Mouse (Mus musculus) intestine, embryonic 16.5 days (tissue): ENCODE results near the gene Itgal. TPM values are rescaled to one million over a fixed set of nuclear protein-coding genes. Genes with fewer than 3 reads are reported as not detected.

Experiments used
- ATAC-seq: fragments of 200-750 bp; cut with Nextera tagmentation; 2 replicates; pipeline ENCODE4 v1.8.0; 2017; ENCODE audit warnings: moderate TSS enrichment, moderate library complexity
- H3K27ac ChIP-seq: fragments of 300-500 bp; sonication (generic); 2 replicates; pipeline ENCODE4 v1.5.1; 2014; ENCODE audit warnings: mild to moderate bottlenecking, low read length
- H3K27me3 ChIP-seq: fragments of 300-500 bp; sonication (generic); replicated peaks from 2 replicates; pipeline ENCODE4 v1.6.1; 2014; ENCODE audit warnings: low read length, control low read depth, mixed read lengths; ENCODE audit not compliant: control insufficient read depth, insufficient read depth
- H3K36me3 ChIP-seq: fragments of 300-500 bp; sonication (generic); 2 replicates; pipeline ENCODE4 v1.6.1; 2014; ENCODE audit warnings: low read length, control low read depth; ENCODE audit not compliant: control insufficient read depth, insufficient read depth
- H3K4me1 ChIP-seq: fragments of 300-500 bp; sonication (generic); 2 replicates; pipeline ENCODE4 v1.6.1; 2014; ENCODE audit warnings: low read length, control low read depth, mixed read lengths; ENCODE audit not compliant: control insufficient read depth, insufficient read depth
- H3K4me2 ChIP-seq: fragments of 300-500 bp; sonication (generic); 2 replicates; pipeline ENCODE4 v1.6.1; 2014; ENCODE audit warnings: low read depth, low read length, control low read depth
- H3K4me3 ChIP-seq: fragments of 300-500 bp; sonication (generic); 2 replicates; pipeline ENCODE4 v1.5.1; 2014; ENCODE audit warnings: mild to moderate bottlenecking, low read length
- H3K9ac ChIP-seq: fragments of 300-500 bp; sonication (generic); 2 replicates; pipeline ENCODE4 v1.6.1; 2014; ENCODE audit warnings: low read depth, low read length
- H3K9me3 ChIP-seq: fragments of 300-500 bp; sonication (generic); 2 replicates; pipeline ENCODE4 v1.6.1; 2016; ENCODE audit warnings: low read length, control low read depth; ENCODE audit not compliant: control insufficient read depth
- WGBS: fragments of 180-500 bp; shearing (Covaris S2); extraction: QIAGEN DNeasy Blood & Tissue Kit; methylation state at CpG from one replicate; pipeline ENCODE4 v1.1.7; 2014; 5-methylcytosine and 5-hydroxymethylcytosine counted together
- polyA plus RNA-seq: library from polyadenylated mRNA; unstranded; fragments of >200 nt; fragmentation: Nextera tagmentation; extraction: Ambion mirVana; gene quantifications from 2 replicates; pipeline ENCODE4 v1.2.1, GENCODE M21; 2015

Gene Itgal
- polyA plus RNA-seq, 1 experiment from 2014 or later, result 2.4 TPM

DNA sequence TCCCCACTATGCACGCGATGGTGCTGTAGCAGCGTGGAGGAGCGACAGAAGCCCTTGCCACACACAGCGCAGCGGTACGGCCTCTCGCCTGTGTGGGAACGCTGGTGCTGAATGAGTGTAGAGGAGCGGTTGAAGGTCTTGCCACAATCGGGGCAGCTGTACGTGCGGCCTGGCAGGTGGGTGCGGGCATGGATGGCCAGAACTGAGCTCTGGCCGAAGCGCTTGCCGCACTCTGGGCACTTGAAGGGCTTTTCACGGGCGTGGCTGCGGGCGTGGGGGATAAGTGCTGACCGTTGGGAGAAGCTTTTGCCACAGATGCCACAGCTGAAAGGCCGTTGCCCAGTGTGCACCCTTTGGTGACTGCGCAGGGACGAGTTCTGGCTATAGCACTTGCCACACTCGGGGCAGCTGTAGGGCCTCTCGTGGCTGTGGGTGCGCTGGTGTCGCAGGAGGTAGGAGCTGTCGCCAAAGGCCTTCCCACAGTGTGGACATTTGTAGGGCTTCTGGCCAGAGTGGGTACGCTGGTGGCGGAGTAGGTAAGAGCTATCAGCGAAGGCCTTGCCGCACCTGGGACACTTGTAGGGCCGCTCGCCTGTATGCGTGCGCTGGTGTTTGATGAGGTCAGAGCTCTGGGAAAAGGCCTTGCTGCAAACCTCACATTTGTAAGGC is 47.4 kb downstream of the Itgal start:
- H3K4me3 ChIP-seq, result no peak overlapping the region
- peaks cover 12% of the 10 kb centered on the region for H3K36me3 ChIP-seq
- peak overlapping the region; percentile 97; the same call in 1 of the 2 replicates for H3K9ac ChIP-seq
- H3K27ac ChIP-seq, result peak overlapping the region; percentile 73
- 90% methylated on average over 38 of the region's 38 CpGs for WGBS
- peaks cover 25% of the 10 kb centered on the region for H3K4me1 ChIP-seq
- H3K27me3 ChIP-seq, result no peaks in the 10 kb centered on the region
- no peak for ATAC-seq
- H3K4me2 ChIP-seq, result 0 out of 2 replicates have a peak overlapping the region, but pooled peaks have one; percentile 23
- H3K9me3 ChIP-seq, result no peaks in the 10 kb centered on the region

DNA sequence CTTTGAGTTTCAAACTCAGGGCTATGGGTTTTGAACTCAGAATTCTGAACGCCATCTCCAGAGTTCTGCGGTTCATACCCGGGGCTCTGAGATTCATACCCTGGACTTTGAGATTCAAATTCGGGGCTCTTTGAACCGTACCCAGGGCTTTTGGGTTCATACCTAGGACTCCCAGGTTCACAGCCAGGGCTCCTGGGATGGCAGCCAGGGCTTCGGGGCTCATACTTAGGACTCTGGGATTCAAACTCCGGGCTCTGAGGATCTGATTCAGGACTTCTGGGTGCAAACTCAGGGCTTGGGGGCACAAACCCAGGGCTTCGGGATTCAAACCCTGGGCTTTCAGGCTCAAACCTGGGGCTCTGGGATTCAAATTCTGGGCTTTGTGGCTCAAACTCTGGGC is 48.3 kb downstream of the Itgal start:
- peak overlapping the region; percentile 92 for H3K4me3 ChIP-seq
- WGBS, result 88% methylated on average over 8 of the region's 8 CpGs
- peaks cover 25% of the 10 kb centered on the region for H3K4me1 ChIP-seq
- ATAC-seq, result no peak
- peaks cover 12% of the 10 kb centered on the region for H3K36me3 ChIP-seq
- no peaks in the 10 kb centered on the region for H3K27me3 ChIP-seq
- H3K9me3 ChIP-seq, result no peaks in the 10 kb centered on the region
- H3K4me2 ChIP-seq, result peak overlapping the region; percentile 84
- H3K27ac ChIP-seq, result no peak overlapping the region
- H3K9ac ChIP-seq, result peak overlapping the region; percentile 97

DNA sequence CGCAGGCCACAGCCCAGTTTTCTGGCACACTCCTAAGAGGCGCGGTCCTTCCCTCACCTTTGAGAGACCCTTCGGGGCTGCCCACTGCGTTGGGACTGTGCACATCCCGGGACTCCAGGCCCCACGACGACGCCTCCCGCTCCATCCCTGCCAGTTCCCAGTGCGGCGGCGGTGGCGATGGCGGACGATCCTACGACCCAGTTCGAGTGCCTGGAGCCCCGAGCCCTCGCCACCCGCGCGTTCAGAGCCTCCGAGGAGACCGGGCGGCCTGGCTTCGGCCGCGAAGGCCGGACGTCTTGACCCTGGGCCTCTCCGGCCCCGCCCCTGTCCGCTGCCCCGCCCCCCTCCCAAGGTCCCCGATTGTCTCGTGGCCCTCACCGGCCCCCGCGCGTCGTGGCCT is 49.0 kb downstream of the Itgal start:
- peak; percentile 47 for ATAC-seq
- Histone ChIP-seq H3K36me3 (peaks cover 12% of the 10 kb centered on the region), H3K4me2 (peak overlapping the region; percentile 84), H3K4me3 (peak overlapping the region; percentile 92), H3K4me1 (peaks cover 25% of the 10 kb centered on the region), H3K9ac (peak overlapping the region; percentile 97), H3K27ac (peak overlapping the region; percentile 97), H3K27me3 (no peaks in the 10 kb centered on the region), H3K9me3 (no peaks in the 10 kb centered on the region)
- WGBS, result under 1% methylated on average over 42 of the region's 42 CpGs

DNA sequence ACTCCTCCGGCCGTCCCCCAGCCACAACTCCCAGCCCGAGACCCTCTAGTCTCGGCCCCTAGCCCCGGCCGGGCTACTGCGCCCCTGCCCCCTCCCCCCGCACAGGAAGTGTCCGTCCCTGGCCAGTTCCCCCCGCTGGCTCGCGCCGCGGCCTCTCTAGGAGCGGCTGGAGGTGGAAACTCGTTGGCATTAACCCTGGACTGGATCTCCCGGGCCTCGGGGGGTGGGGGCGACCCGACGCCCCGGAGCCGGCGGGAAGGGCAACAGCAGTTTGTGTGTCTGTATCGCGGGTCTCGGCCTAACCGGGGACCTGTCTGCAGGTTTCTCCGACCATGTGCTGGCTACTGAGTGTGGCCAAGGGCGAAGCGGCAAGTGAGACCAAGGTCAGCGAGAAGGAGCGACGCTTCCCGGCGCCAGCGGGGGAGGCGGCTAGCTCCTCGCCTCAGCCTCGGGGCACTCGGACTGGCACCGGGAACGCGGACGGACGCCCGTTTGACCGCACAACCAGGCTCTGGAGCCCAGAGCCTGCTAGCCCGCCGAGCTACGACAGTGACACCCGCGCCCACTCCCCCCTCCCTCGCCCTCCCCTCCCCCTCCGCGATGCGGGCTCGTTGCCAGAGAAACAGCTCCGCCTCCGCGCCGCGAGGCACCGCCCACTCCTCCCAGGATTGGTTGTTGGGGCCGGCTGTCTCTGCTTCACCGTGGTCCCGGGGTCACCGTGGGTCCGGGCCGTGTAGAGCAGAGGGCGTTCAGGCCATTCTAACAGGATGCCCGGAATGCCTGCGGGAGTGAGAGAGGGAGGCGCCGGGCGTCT is 49.7 kb downstream of the Itgal start, which contains the start of gene Zfp768:
TSS of gene Zfp768 (minus strand) at position 78 of the 814 bp plus-strand sequence.
- WGBS, result under 1% methylated on average over 75 of the region's 76 CpGs
- ATAC-seq, result peak; percentile 87
- H3K4me1 ChIP-seq, result peaks cover 25% of the 10 kb centered on the region

DNA sequence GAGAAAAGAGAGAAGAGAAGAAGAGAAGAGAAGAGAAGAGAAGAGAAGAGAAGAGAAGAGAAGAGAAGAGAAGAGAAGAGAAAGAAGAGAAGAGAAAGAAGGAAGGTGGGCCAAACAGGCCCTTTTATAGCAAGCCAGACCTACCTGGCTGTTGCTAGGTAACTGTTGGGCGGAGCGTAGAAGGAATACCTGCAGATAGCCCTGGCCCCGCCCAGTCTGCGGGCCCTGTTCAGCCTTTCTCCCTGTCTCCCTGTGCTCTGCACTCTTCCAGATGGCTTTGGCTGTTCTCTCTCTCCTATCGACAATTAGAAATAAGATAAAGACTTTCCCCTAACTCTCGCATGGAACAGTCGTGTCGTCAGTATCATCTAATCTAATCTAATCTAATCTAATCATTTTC is 50.6 kb downstream of the Itgal start:
- Histone ChIP-seq H3K9me3 (no peaks in the 10 kb centered on the region), H3K27me3 (no peaks in the 10 kb centered on the region), H3K27ac (peak overlapping the region; percentile 97), H3K36me3 (peaks cover 12% of the 10 kb centered on the region), H3K4me2 (peak overlapping the region; percentile 84), H3K4me1 (peaks cover 25% of the 10 kb centered on the region), H3K4me3 (peak overlapping the region; percentile 92), H3K9ac (no peak overlapping the region)
- peak; percentile 64 for ATAC-seq
- WGBS, result 10% methylated on average over 8 of the region's 8 CpGs

More for the DNA sequence above, 49.7 kb downstream of the Itgal start, which contains the start of gene Zfp768:
- H3K4me2 ChIP-seq, result peak within 1 kb of the TSS; percentile 84
- H3K36me3 ChIP-seq, result peaks cover 12% of the 10 kb centered on the region
- no peaks in the 10 kb centered on the region for H3K9me3 ChIP-seq
- peak within 1 kb of the TSS; percentile 97 for H3K9ac ChIP-seq
- H3K4me3 ChIP-seq, result peak within 1 kb of the TSS; percentile 92
- peak within 1 kb of the TSS; percentile 97 for H3K27ac ChIP-seq
- no peaks in the 10 kb centered on the region for H3K27me3 ChIP-seq

DNA sequence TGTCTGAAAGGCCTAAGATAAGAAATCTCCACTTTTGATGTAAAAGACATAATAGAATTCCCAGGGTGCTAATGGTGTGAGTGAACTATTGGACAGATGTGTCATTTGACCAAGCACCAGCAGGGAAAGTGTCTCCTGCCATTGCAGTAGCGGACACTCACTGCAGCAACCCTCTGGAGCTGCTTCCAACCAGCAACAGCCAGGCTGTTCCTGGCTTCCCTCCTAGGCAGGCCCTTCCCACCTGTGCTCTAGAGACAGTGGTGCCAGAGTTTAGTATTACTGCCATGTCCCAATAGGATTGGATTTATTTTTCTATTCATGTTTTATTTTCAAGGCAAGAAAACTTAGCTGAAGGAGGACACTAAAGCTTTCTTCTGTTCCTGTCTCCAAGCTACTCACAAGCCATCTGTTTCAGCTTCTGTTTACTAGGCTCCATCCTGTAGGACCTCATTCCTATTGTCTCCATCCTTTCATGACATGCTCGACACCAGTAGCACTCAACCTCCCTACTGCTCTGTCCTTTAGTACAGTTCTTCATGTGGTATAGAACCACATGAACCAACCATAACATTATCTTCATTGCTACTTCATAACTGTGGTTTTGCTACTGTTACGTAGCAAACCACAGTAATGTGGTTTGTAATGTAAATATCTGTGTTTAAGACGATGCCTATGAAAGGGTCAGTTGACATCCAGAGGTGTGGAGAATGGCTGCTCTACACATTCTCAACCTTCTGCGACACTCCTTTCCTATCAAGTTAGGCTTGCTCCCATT is 55.4 kb downstream of the Itgal start:
- 87% methylated on average over 5 of the region's 5 CpGs for WGBS
- no peak for ATAC-seq

DNA sequence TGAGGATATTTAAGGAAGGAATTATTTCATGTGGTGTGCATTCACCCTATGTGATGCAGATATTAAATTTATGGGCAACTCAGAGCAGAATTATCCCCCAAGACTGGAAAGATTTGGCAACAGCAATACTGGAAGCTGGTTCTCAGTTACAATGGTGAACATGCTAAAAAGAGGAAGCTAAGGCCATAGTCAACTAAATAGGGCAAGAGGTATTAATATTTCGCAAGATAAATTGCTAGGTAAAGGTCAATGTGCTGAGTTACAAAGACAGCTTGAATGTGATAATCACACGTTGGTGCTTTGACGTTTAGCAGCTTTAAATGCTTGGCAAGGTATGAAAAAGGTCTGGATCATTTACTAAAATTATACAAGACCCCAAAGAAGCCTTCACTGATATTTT is 59.7 kb downstream of the Itgal start:
- Histone ChIP-seq H3K4me1 (no peaks in the 10 kb centered on the region), H3K9ac (no peak overlapping the region), H3K4me3 (no peak overlapping the region), H3K27ac (no peak overlapping the region), H3K27me3 (no peaks in the 10 kb centered on the region), H3K9me3 (no peaks in the 10 kb centered on the region), H3K4me2 (no peak overlapping the region), H3K36me3 (no peaks in the 10 kb centered on the region)
- peak; percentile 49; the same call in 1 of the 2 replicates for ATAC-seq
- 49% methylated on average over 3 of the region's 3 CpGs for WGBS

More for the DNA sequence above, 55.4 kb downstream of the Itgal start:
- Histone ChIP-seq H3K27me3 (no peaks in the 10 kb centered on the region), H3K9ac (no peak overlapping the region), H3K4me3 (no peak overlapping the region), H3K9me3 (no peaks in the 10 kb centered on the region), H3K4me2 (no peak overlapping the region), H3K27ac (no peak overlapping the region), H3K4me1 (peaks cover 6% of the 10 kb centered on the region; the same call in 1 of the 2 replicates), H3K36me3 (no peaks in the 10 kb centered on the region)

DNA sequence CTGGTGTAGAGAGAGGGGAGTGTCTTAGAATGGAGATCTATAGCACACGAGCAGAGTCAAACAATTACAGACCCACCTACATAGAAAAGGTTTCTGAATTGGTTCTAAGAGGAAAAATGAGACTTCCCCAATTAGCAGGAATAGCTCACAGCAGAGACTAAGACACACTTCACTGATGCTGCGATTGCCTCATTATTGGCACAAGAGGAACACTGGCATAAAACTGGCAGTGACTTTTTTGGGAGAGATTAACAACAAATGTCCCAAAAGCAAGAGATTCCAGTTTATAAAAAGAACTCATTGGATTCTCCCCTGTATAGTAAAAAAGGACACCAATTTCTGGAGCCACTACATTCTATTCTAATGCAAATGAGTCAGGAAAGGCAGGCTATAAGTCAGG is 61.8 kb downstream of the Itgal start:
- peaks cover 4% of the 10 kb centered on the region; the same call in 1 of the 2 replicates for H3K4me1 ChIP-seq

DNA sequence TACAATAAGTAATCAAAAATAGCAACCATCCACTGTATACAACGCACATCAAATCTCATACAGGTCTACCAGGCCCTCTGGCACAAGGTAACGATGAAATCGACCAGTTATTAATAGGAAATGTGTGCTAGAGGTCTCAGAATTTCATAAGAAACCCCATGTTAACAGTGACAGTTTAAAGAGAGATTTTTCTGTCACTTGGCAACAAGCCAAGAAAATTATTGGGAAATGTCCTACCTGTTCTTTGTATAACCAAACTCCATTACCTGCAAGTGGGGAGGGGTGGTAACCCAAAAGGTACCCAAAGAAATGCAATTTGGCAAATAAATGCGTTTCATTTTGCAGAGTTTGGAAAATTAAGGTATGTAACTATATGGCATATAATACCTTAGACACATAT is 62.4 kb downstream of the Itgal start:
- ATAC-seq, result no peak
- 75% methylated on average over 4 of the region's 4 CpGs for WGBS
- Histone ChIP-seq H3K4me2 (no peak overlapping the region), H3K4me3 (no peak overlapping the region), H3K36me3 (no peaks in the 10 kb centered on the region), H3K4me1 (peaks cover 6% of the 10 kb centered on the region), H3K27me3 (no peaks in the 10 kb centered on the region), H3K27ac (no peak overlapping the region), H3K9ac (no peak overlapping the region), H3K9me3 (no peaks in the 10 kb centered on the region)

More for the DNA sequence above, 61.8 kb downstream of the Itgal start:
- Histone ChIP-seq H3K9ac (no peak overlapping the region), H3K9me3 (no peaks in the 10 kb centered on the region), H3K4me3 (no peak overlapping the region), H3K27ac (no peak overlapping the region), H3K27me3 (no peaks in the 10 kb centered on the region), H3K4me2 (no peak overlapping the region), H3K36me3 (no peaks in the 10 kb centered on the region)
- no peak for ATAC-seq
- 70% methylated on average over 2 of the region's 2 CpGs for WGBS
